In genomic region chr1:37884451-37884850, GRCm38 (mm10) we compare ENCODE assay signal across 18 mouse cellular contexts. TPM values are rescaled to one million over a fixed set of nuclear protein-coding genes. Genes with fewer than 3 reads are reported as not detected.
DNase-seq lines count a peak whose midpoint lies in the region; ATAC-seq and TF ChIP-seq lines count a peak whose summit lies in the region.
"Had no signal": no experiment of that assay in that cellular context is flagged by ENCODE, and none has a peak within 500 bp of the region (broad histone marks: within the 10 kb centered on the region; RNA-seq: fewer than 3 reads in every experiment).

No protein-coding gene starts in this region.

- H3K27ac ChIP-seq in MEL (ENCODE audit: control insufficient read depth, low read depth, low read length): no peak overlapping the region
- H3K27ac ChIP-seq: midbrain, embryonic 10.5 days; neural tube, embryonic 13.5 days had no signal

- intact Hi-C loops in left cerebral cortex, postnatal 36 days (cut with DNase I): no loop called here

- peaks cover 5% of the 10 kb centered on the region for H3K79me2 ChIP-seq in MEL (ENCODE audit: control insufficient read depth, insufficient read depth, low read length, poor library complexity)

- TF ChIP-seq POLR2A in MEL (IDR thresholded peaks at IDR 0.05; ENCODE audit: control insufficient read depth in 1 of 2, insufficient read depth in 1 of 2, low read depth in 1 of 2, low read length in 2 of 2, poor library complexity in 1 of 2): no peak

- no peak overlapping the region for H3K9ac ChIP-seq in MEL (ENCODE audit: control insufficient read depth, low read depth, low read length, poor library complexity, severe bottlenecking)
- H3K9ac ChIP-seq: neural tube, embryonic 13.5 days had no signal

- no peak overlapping the region for H3K4me3 ChIP-seq in MEL (ENCODE audit: control insufficient read depth in 1 of 2, insufficient read depth in 1 of 2, low read depth in 2 of 2, low read length in 2 of 2)
- H3K4me3 ChIP-seq: erythroblast, embryonic 14.5 days; midbrain, embryonic 10.5 days; neural tube, embryonic 13.5 days had no signal

- peaks cover 4 to 5% of the 10 kb centered on the region in 2 experiments; a peak in 3 of 4 replicates for H3K36me3 ChIP-seq in MEL (ENCODE audit: control insufficient read depth in 1 of 2, insufficient read depth in 2 of 2, low read length in 2 of 2)

- no peaks in the 10 kb centered on the region for H3K27me3 ChIP-seq in MEL (ENCODE audit: control insufficient read depth in 1 of 2, insufficient read depth in 2 of 2, low read length in 2 of 2)
- H3K27me3 ChIP-seq: neural tube, embryonic 13.5 days had no signal

- no peak for TF ChIP-seq CTCF in MEL (IDR thresholded peaks at IDR 0.05 in 2 of 3, conservative IDR thresholded peaks at IDR 0.05 in 1 of 3; ENCODE audit: control insufficient read depth in 1 of 3, insufficient read depth in 1 of 3, low read depth in 2 of 3, low read length in 3 of 3, poor library complexity in 1 of 3, severe bottlenecking in 1 of 3)

- H3K9me3 ChIP-seq in MEL (replicated peaks; ENCODE audit: insufficient read depth, low read length): no peaks in the 10 kb centered on the region
- H3K9me3 ChIP-seq: G1E; midbrain, embryonic 10.5 days; neural tube, embryonic 13.5 days had no signal

- no peak for TF ChIP-seq RAD21 in MEL (IDR thresholded peaks at IDR 0.05; ENCODE audit: low read depth, low read length)

- DNase-seq in kidney, adult 11 months: peak; percentile 10
- DNase-seq in kidney, postnatal 10 days: no peak
- DNase-seq in MEL (ENCODE audit: low read depth, low spot score): peak; percentile 81
- DNase-seq in naive thymus-derived CD4-positive, alpha-beta T cell, adult 2 months (ENCODE audit: low read depth): peak; percentile 61
- no peak for DNase-seq in left cerebral cortex, postnatal 36 days (ENCODE audit: low spot score in 2 of 2)
- no peak for DNase-seq in frontal cortex, postnatal 10 days (ENCODE audit: low spot score in 2 of 2)
- DNase-seq in frontal cortex, postnatal 25 days (ENCODE audit: low spot score in 2 of 2): no peak
- DNase-seq: adrenal gland, postnatal 10 days; cerebellum, adult 9-10 months; gastrocnemius, postnatal 10 days; heart, postnatal 14 days had no signal

- H3K4me1 ChIP-seq in MEL (ENCODE audit: control insufficient read depth in 1 of 2, insufficient read depth in 2 of 2, low read length in 2 of 2): peaks cover 0 to 10% of the 10 kb centered on the region in 2 experiments; a peak in 1 of 4 replicates

- peak; percentile 45 to 46 for ATAC-seq in hematopoietic stem cell, adult 5-6 weeks (replicated peaks in 1 of 2; ENCODE audit: insufficient read depth in 1 of 2, low FRiP score in 2 of 2, low TSS enrichment in 1 of 2, low read depth in 1 of 2, poor library complexity in 2 of 2, severe bottlenecking in 2 of 2)
- ATAC-seq: intestine, postnatal 0 days had no signal

- TF ChIP-seq EP300 in MEL (IDR thresholded peaks at IDR 0.05; ENCODE audit: low read depth in 1 of 2, low read length in 2 of 2): no peak

TF ChIP-seq in MEL, 35 proteins besides CTCF, POLR2A, EP300 and RAD21:
- TF ChIP-seq MYC (IDR thresholded peaks at IDR 0.05; ENCODE audit: low read depth, low read length): no peak
- no peak for TF ChIP-seq JUND (IDR thresholded peaks at IDR 0.05; ENCODE audit: low read depth, low read length)
- no peak for TF ChIP-seq NELFE (IDR thresholded peaks at IDR 0.05; ENCODE audit: low read depth, low read length)
- no peak for TF ChIP-seq KAT2A (conservative IDR thresholded peaks at IDR 0.05; ENCODE audit: low read depth, low read length)
- TF ChIP-seq ZMIZ1 (IDR thresholded peaks at IDR 0.05; ENCODE audit: low read depth, low read length): no peak
- TF ChIP-seq BHLHE40 (IDR thresholded peaks at IDR 0.05; ENCODE audit: borderline replicate concordance, low read depth, low read length): no peak
- no peak for TF ChIP-seq TCF12 (IDR thresholded peaks at IDR 0.05; ENCODE audit: low read depth, low read length)
- no peak for TF ChIP-seq HCFC1 (IDR thresholded peaks at IDR 0.05; ENCODE audit: low read depth, low read length)
- TF ChIP-seq ZC3H11A (IDR thresholded peaks at IDR 0.05; ENCODE audit: low read depth, low read length): no peak
- TF ChIP-seq GATA1 (IDR thresholded peaks at IDR 0.05; ENCODE audit: low read depth, low read length): no peak
- no peak for TF ChIP-seq TBP (IDR thresholded peaks at IDR 0.05; ENCODE audit: low read depth, low read length)
- no peak for TF ChIP-seq MXI1 (IDR thresholded peaks at IDR 0.05; ENCODE audit: low read depth, low read length)
- TF ChIP-seq MEF2A (IDR thresholded peaks at IDR 0.05; ENCODE audit: extremely low read depth, insufficient replicate concordance, low read depth, low read length, poor library complexity, severe bottlenecking): no peak
- no peak for TF ChIP-seq TAL1 (IDR thresholded peaks at IDR 0.05; ENCODE audit: low read length)
- TF ChIP-seq UBTF (IDR thresholded peaks at IDR 0.05; ENCODE audit: borderline replicate concordance, insufficient read depth, low read depth, low read length): no peak
- no peak for TF ChIP-seq MYB (IDR thresholded peaks at IDR 0.05; ENCODE audit: low read depth, low read length)
- TF ChIP-seq NRF1 (IDR thresholded peaks at IDR 0.05; ENCODE audit: insufficient read depth, low read depth, low read length, poor library complexity, severe bottlenecking): no peak
- no peak for TF ChIP-seq ZKSCAN1 (IDR thresholded peaks at IDR 0.05; ENCODE audit: low read depth, low read length)
- no peak for TF ChIP-seq CHD2 (IDR thresholded peaks at IDR 0.05; ENCODE audit: low read length)

RNA-seq across cellular contexts. Expression of gene Mitd1, which starts 5.8 kb away (rescaled TPM):
- 16.3 and 20.9 TPM in 2 replicates for total RNA-seq in MEL (2012; rRNA removed)
- 10 to 100 TPM in 1 of 2 experiments, not detected in 1; 23.0 TPM for polyA plus RNA-seq in MEL (2012; ENCODE audit: insufficient read depth in 1 of 2, insufficient read length in 2 of 2, low read depth in 1 of 2, low replicate concordance in 2 of 2, missing spikeins in 1 of 2)
- total RNA-seq in hematopoietic stem cell, adult 5-6 weeks (2017): 33.9 and 39.4 TPM in 2 replicates
- 10 to 100 TPM in 1 of 2 experiments, 1 to 10 TPM in 1; 9.1 to 10.5 TPM for total RNA-seq in left cerebral cortex, postnatal 36 days (2021)

RNA-seq across cellular contexts. Expression of gene Mrpl30, which starts 5.8 kb away (rescaled TPM):
- 255 and 257 TPM in 2 replicates for total RNA-seq in MEL (2012; rRNA removed)
- polyA plus RNA-seq in MEL (2012; ENCODE audit: insufficient read depth in 1 of 2, insufficient read length in 2 of 2, low read depth in 1 of 2, low replicate concordance in 2 of 2, missing spikeins in 1 of 2): 100 to 1,000 TPM; 189 to 260 TPM
- 142 and 208 TPM in 2 replicates for total RNA-seq in hematopoietic stem cell, adult 5-6 weeks (2017)
- total RNA-seq in left cerebral cortex, postnatal 36 days (2021): 100 to 1,000 TPM; 125 to 137 TPM

RNA-seq across cellular contexts. Expression of gene Lipt1, which starts 12.9 kb away (rescaled TPM):
- total RNA-seq in MEL (2012; rRNA removed): 7.0 and 7.9 TPM in 2 replicates
- polyA plus RNA-seq in MEL (2012; ENCODE audit: insufficient read depth in 1 of 2, insufficient read length in 2 of 2, low read depth in 1 of 2, low replicate concordance in 2 of 2, missing spikeins in 1 of 2): 1 to 10 TPM in 1 of 2 experiments, not detected in 1; 7.1 TPM
- 1.9 and 4.7 TPM in 2 replicates for total RNA-seq in hematopoietic stem cell, adult 5-6 weeks (2017)
- total RNA-seq in left cerebral cortex, postnatal 36 days (2021): 1 to 10 TPM; 8.0 to 9.9 TPM
- polyA plus RNA-seq: erythroblast, embryonic 14.5 days had no signal

RNA-seq across cellular contexts. Expression of gene Tsga10, which starts 18.2 kb away (rescaled TPM):
- total RNA-seq in MEL (2012; rRNA removed): 0.35 and 0.49 TPM in 2 replicates
- under 1 TPM in 1 of 2 experiments, not detected in 1; 0.64 TPM for polyA plus RNA-seq in MEL (2012; ENCODE audit: insufficient read depth in 1 of 2, insufficient read length in 2 of 2, low read depth in 1 of 2, low replicate concordance in 2 of 2, missing spikeins in 1 of 2)
- total RNA-seq in hematopoietic stem cell, adult 5-6 weeks (2017): 9.2 and 12.1 TPM in 2 replicates
- total RNA-seq in left cerebral cortex, postnatal 36 days (2021): 10 to 100 TPM; 16.2 to 25.2 TPM

RNA-seq across cellular contexts. Expression of gene Lyg2, which starts 31.8 kb away (rescaled TPM):
- not detected in 2 replicates for total RNA-seq in MEL (2012; rRNA removed)
- not detected for polyA plus RNA-seq in MEL (2012; ENCODE audit: insufficient read depth in 1 of 2, insufficient read length in 2 of 2, low read depth in 1 of 2, low replicate concordance in 2 of 2, missing spikeins in 1 of 2)
- not detected in 2 replicates for total RNA-seq in hematopoietic stem cell, adult 5-6 weeks (2017)
- total RNA-seq in left cerebral cortex, postnatal 36 days (2021): not detected
- total RNA-seq: adrenal gland, postnatal 10 days; gastrocnemius, postnatal 10 days; heart, postnatal 14 days had no signal
- polyA plus RNA-seq: erythroblast, embryonic 14.5 days; G1E; intestine, postnatal 0 days; limb, embryonic 14.5 days; midbrain, embryonic 10.5 days; neural tube, embryonic 13.5 days had no signal

Comparison
In these comparisons a context has a peak if more than half of its experiments do, and no peak if none do; other contexts are left out.
1. DNase-seq: peak in kidney, adult 11 months (single experiment), MEL (single experiment) and naive thymus-derived CD4-positive, alpha-beta T cell, adult 2 months (single experiment); none in kidney, postnatal 10 days (single experiment), left cerebral cortex, postnatal 36 days (0 of 2), frontal cortex, postnatal 10 days (0 of 2) and frontal cortex, postnatal 25 days (0 of 2).